Mouse (Mus musculus) spleen, postnatal 0 days (tissue): Measurements from ENCODE around the gene Gm3411. TPM values are rescaled to one million over a fixed set of nuclear protein-coding genes. Genes with fewer than 3 reads are reported as not detected.

ENCODE experiments used
- polyA plus RNA-seq: library from polyadenylated mRNA; unstranded; fragments of >200 nt; fragmentation: Nextera tagmentation; extraction: Ambion mirVana; gene quantifications from 2 replicates; pipeline ENCODE4 v1.2.1, GENCODE M21; 2015

The Gm3411 gene
- polyA plus RNA-seq = 0.19 TPM in 1 of 2 replicates, not detected in the other

GRCm38 (mm10) chr14:6286931-6287715 lies at the start of gene Gm3411:
TSS of gene Gm3411 (minus strand) at chr14:6287250.

DNA sequence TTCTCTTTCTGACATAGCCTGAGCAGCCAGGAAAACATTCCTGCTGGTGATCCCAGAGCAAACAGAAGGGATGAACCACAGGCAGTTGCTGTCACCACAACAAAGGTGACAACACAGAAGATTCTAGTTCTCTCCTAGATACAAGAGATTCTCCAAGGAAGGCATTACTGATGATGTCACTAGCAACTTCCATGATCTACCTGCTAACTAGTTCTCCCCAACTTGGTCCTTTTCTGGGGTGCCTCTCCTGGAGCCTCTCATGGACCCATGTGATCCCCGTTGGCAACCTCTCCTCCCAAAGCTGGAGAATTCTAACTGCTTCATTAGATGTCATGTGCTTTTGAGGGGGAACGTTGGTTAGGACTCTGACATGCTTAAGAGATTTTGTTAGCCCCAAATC lies 17.7 kb upstream of the Gm3411 start, which contains the start of gene Gm21103:
Gene Gm21103, minus strand, starts transcription at position 101 of the 400 bp plus-strand sequence.

DNA sequence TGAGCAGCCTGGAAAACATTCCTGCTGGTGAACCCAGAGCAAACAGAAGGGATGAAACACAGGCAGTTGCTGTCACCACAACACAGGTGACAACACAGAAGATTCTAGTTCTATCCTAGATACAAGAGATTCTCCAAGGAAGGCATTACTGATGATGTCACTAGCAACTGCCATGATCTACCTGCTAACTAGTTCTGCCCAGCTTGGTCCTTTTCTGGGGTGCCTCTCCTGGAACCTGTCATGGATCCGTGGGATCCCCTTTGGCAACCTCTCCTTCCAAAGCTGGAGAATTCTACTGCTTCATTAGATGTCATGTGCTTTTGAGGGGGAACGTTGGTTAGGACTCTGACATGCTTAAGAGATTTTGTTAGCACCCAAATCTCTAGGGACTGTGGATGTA lies 67.9 kb downstream of the Gm3411 start, which contains the start of gene Gm21560:
Gene Gm21560, minus strand, starts transcription at position 101 of the 400 bp plus-strand sequence.

Other genes starting within 250 kb of the Gm3411 start
- not detected in 2 replicates for gene Gm6337, start 229.0 kb downstream of the Gm3411 start, polyA plus RNA-seq
- gene Gm8206, start 193.3 kb downstream of the Gm3411 start, polyA plus RNA-seq = not detected in 2 replicates
- 0.23 and 0.47 TPM in 2 replicates for gene Gm3468, start 178.6 kb downstream of the Gm3411 start, polyA plus RNA-seq
- not detected in 2 replicates for gene Gm3476, start 161.4 kb downstream of the Gm3411 start, polyA plus RNA-seq
- not detected in 2 replicates for gene Gm21560, start 68.0 kb downstream of the Gm3411 start, polyA plus RNA-seq
- gene Gm21103, start 17.6 kb upstream of the Gm3411 start, polyA plus RNA-seq = not detected in 2 replicates
- not detected in 2 replicates for gene Gm3618, start 56.4 kb upstream of the Gm3411 start, polyA plus RNA-seq
- gene Gm16440, start 103.1 kb upstream of the Gm3411 start, polyA plus RNA-seq = not detected in 2 replicates
- gene Gm3591, start 125.2 kb upstream of the Gm3411 start, polyA plus RNA-seq = not detected in 2 replicates
- gene Gm3594, start 157.4 kb upstream of the Gm3411 start, polyA plus RNA-seq = not detected in 2 replicates